Mouse (Mus musculus): Measurements from ENCODE around the gene Gss.

The Gss gene

GRCm38 (mm10) chr2:155592137-155592853 is at the start of gene Gss:
Gss (minus strand) TSS chr2:155592810.
- peak; percentile 99 for DNase-seq (ENCODE audit: low spot score)

GRCm38 (mm10) chr2:155641540-155642472 is 49.2 kb upstream of the Gss start:
- DNase-seq (ENCODE audit: low spot score) = no peak

- no peak for DNase-seq (ENCODE audit: low spot score)
Observed at GRCm38 (mm10) chr2:155640656-155641055, 48.0 kb upstream of the Gss start.

- DNase-seq (ENCODE audit: low spot score) = no peak
Observed at GRCm38 (mm10) chr2:155637411-155637810, 44.8 kb upstream of the Gss start.

GRCm38 (mm10) chr2:155636881-155637280 is 44.3 kb upstream of the Gss start:
- DNase-seq (ENCODE audit: low spot score) = no peak

GRCm38 (mm10) chr2:155635961-155636360 is 43.4 kb upstream of the Gss start:
- no peak for DNase-seq (ENCODE audit: low spot score)

- DNase-seq (ENCODE audit: low spot score) = no peak
Observed at GRCm38 (mm10) chr2:155634562-155634961, 42.0 kb upstream of the Gss start.

GRCm38 (mm10) chr2:155633731-155634130 is 41.1 kb upstream of the Gss start:
- DNase-seq (ENCODE audit: low spot score) = no peak

- peak; percentile 72 for DNase-seq (ENCODE audit: low spot score)
Observed at GRCm38 (mm10) chr2:155633121-155633520, 40.5 kb upstream of the Gss start.

- no peak for DNase-seq (ENCODE audit: low spot score)
Observed at GRCm38 (mm10) chr2:155632138-155632936, 39.7 kb upstream of the Gss start.

- no peak for DNase-seq (ENCODE audit: low spot score)
Observed at GRCm38 (mm10) chr2:155630590-155631416, 38.2 kb upstream of the Gss start.

GRCm38 (mm10) chr2:155630153-155630552 is 37.5 kb upstream of the Gss start:
- no peak for DNase-seq (ENCODE audit: low spot score)

GRCm38 (mm10) chr2:155629231-155629661 is 36.6 kb upstream of the Gss start:
- DNase-seq (ENCODE audit: low spot score) = peak; percentile 14

- DNase-seq (ENCODE audit: low spot score) = no peak
Observed at GRCm38 (mm10) chr2:155628519-155628918, 35.9 kb upstream of the Gss start.

GRCm38 (mm10) chr2:155628112-155628511 is 35.5 kb upstream of the Gss start:
- DNase-seq (ENCODE audit: low spot score) = no peak

- DNase-seq (ENCODE audit: low spot score) = peak; percentile 63
Observed at GRCm38 (mm10) chr2:155627030-155627738, 34.6 kb upstream of the Gss start.

- DNase-seq (ENCODE audit: low spot score) = no peak
Observed at GRCm38 (mm10) chr2:155626277-155626676, 33.7 kb upstream of the Gss start.

GRCm38 (mm10) chr2:155624730-155625129 is 32.1 kb upstream of the Gss start:
- no peak for DNase-seq (ENCODE audit: low spot score)

- no peak for DNase-seq (ENCODE audit: low spot score)
Observed at GRCm38 (mm10) chr2:155623996-155624395, 31.4 kb upstream of the Gss start.

GRCm38 (mm10) chr2:155622606-155623005 is 30.0 kb upstream of the Gss start:
- no peak for DNase-seq (ENCODE audit: low spot score)

GRCm38 (mm10) chr2:155619817-155620216 is 27.2 kb upstream of the Gss start:
- DNase-seq (ENCODE audit: low spot score) = peak; percentile 87
